Mouse (Mus musculus) testis, adult 2 months (tissue): ENCODE measurements around the gene Vwc2.

Experiments
- CTCF ChIP-seq: fragments of 200-500 bp; IDR thresholded peaks from 2 replicates; pipeline ENCODE4 v1.5.1; 2012; ENCODE audit warnings: low read depth, mild to moderate bottlenecking, inconsistent platforms, low read length, moderate library complexity; ENCODE audit not compliant: control insufficient read depth, insufficient read depth, insufficient replicate concordance
- POLR2A ChIP-seq: fragments of 200-500 bp; IDR thresholded peaks from 2 replicates; pipeline ENCODE4 v1.6.1; 2012; ENCODE audit warnings: low read depth, mild to moderate bottlenecking, inconsistent platforms, low read length, moderate library complexity; ENCODE audit not compliant: control insufficient read depth

GRCm38 (mm10) chr11:11239346-11239745 lies 125.3 kb downstream of the Vwc2 start:
- TF ChIP-seq CTCF, result no peak
- no peak for TF ChIP-seq POLR2A
